Mouse (Mus musculus) heart, postnatal 0 days (tissue): Measurements from ENCODE around the gene Zdhhc5. TPM values are rescaled to one million over a fixed set of nuclear protein-coding genes. Genes with fewer than 3 reads are reported as not detected.
A peak's percentile ranks its signal among the peaks of the same experiment; 100 is the strongest.

ENCODE experiments used
- ATAC-seq: fragments of 200-750 bp; cut with Nextera tagmentation; 2 replicates; pipeline ENCODE4 v1.8.0; 2017; ENCODE audit warnings: low read depth, moderate number of reproducible peaks, moderate library complexity; ENCODE audit not compliant: insufficient read depth
- DNase-seq: peaks from one replicate; pipeline ENCODE4 v3.0.0-alpha.2; 2016; ENCODE audit warnings: low spot score
- H3K27ac ChIP-seq: fragments of 300-500 bp; sonication (generic); 2 replicates; pipeline ENCODE4 v1.5.1; 2014; ENCODE audit warnings: low read depth, mild to moderate bottlenecking
- H3K27me3 ChIP-seq: fragments of 300-500 bp; sonication (generic); 2 replicates; pipeline ENCODE4 v1.6.1; 2014; ENCODE audit warnings: low read length, mixed read lengths; ENCODE audit not compliant: control insufficient read depth, insufficient read depth
- H3K36me3 ChIP-seq: fragments of 300-500 bp; sonication (generic); replicated peaks from 2 replicates; pipeline ENCODE4 v1.6.1; 2014; ENCODE audit warnings: low read length, mixed read lengths; ENCODE audit not compliant: control insufficient read depth, insufficient read depth
- H3K4me1 ChIP-seq: fragments of 300-500 bp; sonication (generic); 2 replicates; pipeline ENCODE4 v1.6.1; 2014; ENCODE audit warnings: antibody characterized with exemption; ENCODE audit not compliant: control insufficient read depth, insufficient read depth
- H3K4me2 ChIP-seq: fragments of 300-500 bp; sonication (generic); 2 replicates; pipeline ENCODE4 v1.6.1; 2014; ENCODE audit warnings: low read depth, mild to moderate bottlenecking, low read length, moderate library complexity
- H3K4me3 ChIP-seq: fragments of 300-500 bp; sonication (generic); 2 replicates; pipeline ENCODE4 v1.5.1; 2014; ENCODE audit warnings: low read depth, low read length
- H3K9ac ChIP-seq: fragments of 300-500 bp; sonication (generic); replicated peaks from 2 replicates; pipeline ENCODE4 v1.6.1; 2014; ENCODE audit warnings: low read depth, low read length, mixed read lengths
- H3K9me3 ChIP-seq: fragments of 300-500 bp; sonication (generic); replicated peaks from 2 replicates; pipeline ENCODE4 v1.6.1; 2016; ENCODE audit warnings: low read length; ENCODE audit not compliant: control insufficient read depth
- CTCF ChIP-seq: IDR thresholded peaks from 2 replicates; pipeline ENCODE4 v1.5.1; 2016; ENCODE audit warnings: antibody characterized with exemption, control low read depth, low read depth
- EP300 ChIP-seq: IDR thresholded peaks from 2 replicates; pipeline ENCODE4 v1.6.1; 2016; ENCODE audit warnings: antibody characterized with exemption, low read depth
- WGBS: fragments of 180-500 bp; shearing (Covaris S2); extraction: QIAGEN DNeasy Blood & Tissue Kit; methylation state at CpG from one replicate; pipeline ENCODE4 v1.1.7; 2014; 5-methylcytosine and 5-hydroxymethylcytosine counted together
- polyA plus RNA-seq: library from polyadenylated mRNA; unstranded; fragments of >200 nt; fragmentation: Nextera tagmentation; extraction: Ambion mirVana; gene quantifications from 2 replicates; pipeline ENCODE4 v1.2.1, GENCODE M21; 2015
- total RNA-seq: library from RNA; depleted of rRNA; stranded (reverse); fragments of >200 nt; gene quantifications from 2 replicates; pipeline ENCODE4 v1.2.3, GENCODE M21; 2014; ENCODE audit warnings: low replicate concordance

Zdhhc5 gene
- total and polyA plus RNA-seq, 2 experiments from 2014 or later, result 20.5 to 46.5 TPM

- ATAC-seq, result no peak
- Histone ChIP-seq H3K9me3 (no peaks in the 10 kb centered on the region), H3K36me3 (no peaks in the 10 kb centered on the region), H3K27me3 (no peaks in the 10 kb centered on the region), H3K9ac (peak overlapping the region; percentile 69), H3K27ac (peak overlapping the region; percentile 97), H3K4me1 (peaks cover 16% of the 10 kb centered on the region), H3K4me3 (peak overlapping the region; percentile 94), H3K4me2 (peak overlapping the region; percentile 85)
- WGBS, result 19% methylated on average over 9 of the region's 9 CpGs
- TF ChIP-seq CTCF (no peak), EP300 (no peak)
- DNase-seq, result peak; percentile 22
Measured at GRCm38 (mm10) chr2:84716423-84717355, 1.7 kb upstream of the Zdhhc5 start.

GRCm38 (mm10) chr2:84715562-84716361 lies 782 bp upstream of the Zdhhc5 start:
- no peak for TF ChIP-seq CTCF
- peak; percentile 85; the same call in 1 of the 2 replicates for TF ChIP-seq EP300
- ATAC-seq (peak; percentile 90), DNase-seq (peak; percentile 98)
- Histone ChIP-seq H3K4me2 (peak overlapping the region; percentile 85), H3K36me3 (peaks cover 2% of the 10 kb centered on the region), H3K4me1 (peaks cover 16% of the 10 kb centered on the region), H3K4me3 (peak overlapping the region; percentile 94), H3K9ac (peak overlapping the region; percentile 87), H3K27me3 (no peaks in the 10 kb centered on the region), H3K27ac (peak overlapping the region; percentile 97), H3K9me3 (no peaks in the 10 kb centered on the region)
- WGBS, result under 1% methylated on average over 33 of the region's 33 CpGs

DNA sequence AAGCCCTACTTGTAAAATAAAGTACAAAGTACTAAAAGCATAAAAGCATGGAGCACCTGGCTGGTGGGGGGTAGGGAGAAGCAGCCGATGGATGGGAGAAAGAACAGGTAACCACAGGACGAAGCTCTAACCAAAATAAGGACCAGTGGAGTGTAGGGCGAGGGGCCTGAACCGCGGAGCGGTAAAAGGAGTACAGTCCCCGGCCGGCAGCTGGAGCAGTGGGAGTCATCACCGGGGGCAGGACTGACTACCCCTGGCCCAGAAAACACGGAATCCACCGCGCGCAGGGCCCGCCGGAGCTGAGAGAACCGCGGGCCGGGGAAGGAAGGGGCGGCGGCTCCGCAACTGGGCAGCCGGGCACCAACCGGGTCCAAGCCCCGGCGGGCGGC lies 564 bp downstream of the Zdhhc5 start:
- Histone ChIP-seq H3K4me1 (peaks cover 16% of the 10 kb centered on the region), H3K4me2 (peak overlapping the region; percentile 81), H3K36me3 (peaks cover 16% of the 10 kb centered on the region), H3K9me3 (no peaks in the 10 kb centered on the region), H3K27ac (peak overlapping the region; percentile 97), H3K4me3 (peak overlapping the region; percentile 94), H3K9ac (peak overlapping the region; percentile 87), H3K27me3 (no peaks in the 10 kb centered on the region)
- no peak for TF ChIP-seq CTCF
- no peak for TF ChIP-seq EP300
- ATAC-seq, result peak; percentile 2; the same call in 1 of the 2 replicates
- WGBS, result under 1% methylated on average over 19 of the region's 26 CpGs
- peak; percentile 20 for DNase-seq

- Histone ChIP-seq H3K4me1 (peaks cover 9% of the 10 kb centered on the region), H3K27me3 (no peaks in the 10 kb centered on the region), H3K4me3 (no peak overlapping the region), H3K9me3 (no peaks in the 10 kb centered on the region), H3K9ac (no peak overlapping the region), H3K27ac (no peak overlapping the region), H3K36me3 (peaks cover 31% of the 10 kb centered on the region), H3K4me2 (no peak overlapping the region)
- ATAC-seq, result no peak
- DNase-seq, result no peak
- WGBS, result 91% methylated on average over 2 of the region's 2 CpGs
- no peak for TF ChIP-seq EP300
- no peak for TF ChIP-seq CTCF
Measured at GRCm38 (mm10) chr2:84711898-84712297, 3.1 kb downstream of the Zdhhc5 start.

DNA sequence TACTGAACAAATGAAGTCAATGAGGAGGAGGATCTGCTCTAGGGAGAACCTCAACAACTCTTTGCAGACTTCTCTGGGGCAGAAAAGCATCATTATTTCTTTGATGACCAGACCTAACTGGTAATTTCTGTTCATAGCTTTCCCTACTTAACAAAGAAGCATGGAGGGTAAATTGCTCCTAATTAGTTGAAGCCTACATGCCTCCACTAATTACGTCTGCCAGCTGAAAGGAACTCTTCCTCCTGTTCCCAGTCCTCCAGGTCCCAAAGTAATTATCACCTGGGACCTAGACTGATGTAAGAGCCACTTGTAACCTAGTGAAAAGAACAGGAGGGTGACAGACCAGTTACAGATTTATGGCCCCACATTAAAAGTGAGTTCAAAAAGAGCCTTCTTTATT lies 7.5 kb downstream of the Zdhhc5 start:
- no peak overlapping the region for H3K4me3 ChIP-seq
- no peak overlapping the region for H3K27ac ChIP-seq
- ATAC-seq, result no peak
- H3K9me3 ChIP-seq, result no peaks in the 10 kb centered on the region
- H3K4me2 ChIP-seq, result no peak overlapping the region
- WGBS, result 66% methylated on average over 1 of the region's 1 CpGs
- DNase-seq, result no peak
- peaks cover 52% of the 10 kb centered on the region for H3K36me3 ChIP-seq
- H3K27me3 ChIP-seq, result no peaks in the 10 kb centered on the region
- H3K4me1 ChIP-seq, result no peaks in the 10 kb centered on the region
- no peak overlapping the region for H3K9ac ChIP-seq
- TF ChIP-seq CTCF, result no peak
- no peak for TF ChIP-seq EP300
